Mouse (Mus musculus) bone marrow, adult 2 months (tissue): ENCODE results near the gene Wnt5a. TPM values are rescaled to one million over a fixed set of nuclear protein-coding genes. Genes with fewer than 3 reads are reported as not detected.

Source experiments
- H3K27ac ChIP-seq: fragments of 200-500 bp; 2 replicates; pipeline ENCODE4 v1.5.1; 2012; ENCODE audit warnings: low read depth, mild to moderate bottlenecking, control low read depth, inconsistent platforms, low read length; ENCODE audit not compliant: control insufficient read depth, poor library complexity, insufficient read depth
- H3K4me1 ChIP-seq: fragments of 200-500 bp; 2 replicates; pipeline ENCODE4 v1.6.1; 2011; ENCODE audit warnings: low read length; ENCODE audit not compliant: control insufficient read depth, insufficient read depth
- H3K4me3 ChIP-seq: fragments of 200-500 bp; replicated peaks from 2 replicates; pipeline ENCODE3; 2011; ENCODE audit warnings: mild to moderate bottlenecking, low read depth, low read length, control low read depth; ENCODE audit not compliant: control insufficient read depth
- CTCF ChIP-seq: fragments of 200-500 bp; IDR thresholded peaks from 2 replicates; pipeline ENCODE4 v1.5.1; 2011; ENCODE audit warnings: low read length, control low read depth; ENCODE audit not compliant: control insufficient read depth, insufficient read depth
- POLR2A ChIP-seq: fragments of 200-500 bp; IDR thresholded peaks from 2 replicates; pipeline ENCODE4 v1.6.1; 2011; ENCODE audit warnings: low read depth, mild to moderate bottlenecking, control low read depth, low read length, borderline replicate concordance; ENCODE audit not compliant: control insufficient read depth
- WGBS: fragments of 180-500 bp; shearing (Covaris S2); methylation state at CpG from one replicate; pipeline ENCODE4 v1.1.7; 2018; 5-methylcytosine and 5-hydroxymethylcytosine counted together
- polyA plus RNA-seq: library from polyadenylated mRNA; stranded (reverse); fragments of >200 nt; gene quantifications from 2 replicates; pipeline ENCODE4 v1.2.4, GENCODE M21; 2011; ENCODE audit warnings: low replicate concordance; ENCODE audit not compliant: missing spikeins, insufficient read depth, insufficient read length

Gene Wnt5a
- polyA plus RNA-seq, 1 experiment = 0.82 TPM

GRCm38 (mm10) chr14:28476746-28477145, 27.8 kb upstream of the Wnt5a start:
- Histone ChIP-seq H3K27ac (no peak overlapping the region), H3K4me1 (no peaks in the 10 kb centered on the region), H3K4me3 (no peak overlapping the region)
- TF ChIP-seq CTCF = no peak
- no peak for TF ChIP-seq POLR2A
- 77% methylated on average over 3 of the region's 3 CpGs for WGBS

DNA sequence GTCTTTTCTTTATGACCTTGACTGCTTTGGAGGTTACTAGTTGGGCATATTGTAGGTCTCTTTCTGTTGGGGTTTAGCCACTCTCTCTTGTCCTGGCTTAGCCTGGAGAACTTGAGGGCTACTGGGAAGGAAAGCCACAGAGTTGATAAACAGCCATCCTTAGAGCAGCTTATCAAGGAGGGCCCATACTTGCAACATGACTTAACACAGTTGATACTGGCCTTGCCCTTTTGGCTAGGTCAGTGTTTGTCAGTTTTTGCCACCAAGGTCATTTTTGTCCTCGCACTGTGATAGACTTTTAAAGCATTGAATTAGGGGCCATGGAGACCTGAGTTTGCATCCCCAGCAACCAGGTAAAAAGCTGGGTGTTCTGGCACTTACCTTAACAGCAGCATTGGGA, 23.7 kb upstream of the Wnt5a start:
- WGBS = 61% methylated on average over 1 of the region's 1 CpGs
- no peaks in the 10 kb centered on the region for H3K4me1 ChIP-seq
- TF ChIP-seq POLR2A (no peak), CTCF (no peak)
- no peak overlapping the region for H3K27ac ChIP-seq
- H3K4me3 ChIP-seq = no peak overlapping the region

GRCm38 (mm10) chr14:28493806-28494205, 10.7 kb upstream of the Wnt5a start:
- 81% methylated on average over 4 of the region's 4 CpGs for WGBS
- no peak for TF ChIP-seq CTCF
- TF ChIP-seq POLR2A = no peak

GRCm38 (mm10) chr14:28494273-28494672, 10.3 kb upstream of the Wnt5a start:
- 80% methylated on average over 5 of the region's 5 CpGs for WGBS
- no peak for TF ChIP-seq CTCF
- TF ChIP-seq POLR2A = no peak
- Histone ChIP-seq H3K4me1 (no peaks in the 10 kb centered on the region), H3K4me3 (no peak overlapping the region), H3K27ac (no peak overlapping the region)

More at GRCm38 (mm10) chr14:28493806-28494205, 10.7 kb upstream of the Wnt5a start:
- H3K27ac ChIP-seq = no peak overlapping the region
- H3K4me1 ChIP-seq = no peaks in the 10 kb centered on the region
- no peak overlapping the region for H3K4me3 ChIP-seq

DNA sequence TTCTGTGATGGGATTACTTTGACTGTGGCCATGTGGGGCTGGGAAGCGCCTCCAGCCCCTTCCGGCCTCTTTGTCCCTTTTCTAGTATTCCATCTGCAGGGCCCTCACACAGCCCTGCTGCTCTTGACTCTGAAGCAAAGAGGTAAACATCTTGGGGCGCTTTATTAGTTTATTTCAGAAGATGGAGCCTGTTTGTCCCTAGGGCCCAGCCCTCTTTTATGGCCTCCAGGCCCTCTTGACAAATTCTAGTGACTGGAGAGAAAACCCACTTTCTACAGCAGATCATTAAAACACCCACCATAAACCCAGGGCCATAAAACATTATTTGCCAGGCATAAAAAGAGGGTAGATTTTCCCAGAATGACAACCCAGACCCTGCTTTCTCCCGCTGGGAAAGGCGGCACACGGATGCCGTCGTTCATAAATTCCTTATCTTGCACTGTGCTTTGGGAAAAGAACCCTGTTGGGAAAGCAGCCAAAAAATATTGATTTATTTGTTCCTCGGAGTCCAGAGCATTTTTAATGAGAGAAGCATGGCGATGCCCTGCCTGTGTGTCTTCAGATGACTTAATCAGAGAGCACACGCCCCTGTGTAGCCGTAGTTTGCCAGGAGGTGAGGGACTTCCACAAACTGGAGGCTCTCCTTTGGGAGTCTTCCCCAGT, 3.2 kb upstream of the Wnt5a start:
- no peak overlapping the region for H3K27ac ChIP-seq
- TF ChIP-seq CTCF (no peak), POLR2A (no peak)
- 65% methylated on average over 12 of the region's 12 CpGs for WGBS
- no peak overlapping the region for H3K4me3 ChIP-seq
- no peaks in the 10 kb centered on the region; the same call in 1 of the 2 replicates for H3K4me1 ChIP-seq

DNA sequence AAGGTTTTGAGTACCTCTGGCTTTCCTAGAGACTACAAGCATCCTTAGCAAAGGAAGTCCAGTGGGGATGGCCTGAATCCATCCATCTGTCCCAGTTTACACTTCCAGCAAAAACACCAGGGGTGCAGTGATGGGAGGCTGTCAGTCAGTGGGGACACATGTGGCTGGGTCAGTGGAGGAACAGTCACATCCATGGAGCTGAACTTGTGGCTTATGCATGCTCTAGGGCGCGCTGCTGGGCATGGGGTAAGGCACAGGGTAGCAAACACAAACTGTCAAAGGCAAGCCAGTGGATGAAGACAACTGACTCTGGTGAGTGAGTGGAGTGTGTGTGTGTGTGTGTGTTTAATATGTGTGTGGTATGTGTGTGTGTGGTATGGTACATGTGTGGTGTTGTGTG, 1.3 kb upstream of the Wnt5a start:
- no peaks in the 10 kb centered on the region; the same call in 1 of the 2 replicates for H3K4me1 ChIP-seq
- TF ChIP-seq POLR2A = no peak
- no peak for TF ChIP-seq CTCF
- no peak overlapping the region for H3K27ac ChIP-seq
- H3K4me3 ChIP-seq = no peak overlapping the region
- WGBS = 74% methylated on average over 2 of the region's 2 CpGs

DNA sequence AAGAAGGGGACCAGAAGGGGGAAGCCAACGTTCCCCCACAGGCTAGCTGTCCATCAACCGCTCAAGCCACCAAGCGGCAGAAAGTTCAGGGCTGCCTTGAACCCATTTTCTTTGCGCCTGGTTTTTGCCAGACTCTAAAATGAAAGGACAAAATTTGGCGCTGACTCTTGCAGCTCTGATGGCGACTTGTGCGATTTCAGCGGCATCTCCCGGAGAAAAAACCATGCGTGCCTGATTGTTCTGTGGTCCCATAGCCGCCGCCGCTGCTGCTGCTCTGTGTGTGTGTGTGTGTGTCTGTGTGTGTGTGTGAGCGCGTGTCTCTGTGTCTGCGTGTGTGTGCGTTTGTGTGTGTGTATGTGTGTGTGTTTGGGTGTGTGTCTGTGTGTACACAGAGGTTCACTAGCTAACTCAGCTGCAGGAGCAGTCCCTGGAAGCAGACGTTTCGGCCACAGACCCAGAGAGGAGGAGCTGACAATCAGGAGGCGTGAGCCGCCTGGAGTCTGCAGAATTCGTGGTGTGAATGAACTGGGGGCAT, 568 bp downstream of the Wnt5a start:
- Histone ChIP-seq H3K27ac (no peak overlapping the region), H3K4me1 (no peaks in the 10 kb centered on the region; the same call in 1 of the 2 replicates), H3K4me3 (peak overlapping the region; percentile 4)
- TF ChIP-seq POLR2A (no peak), CTCF (no peak)
- WGBS = 2% methylated on average over 22 of the region's 22 CpGs

GRCm38 (mm10) chr14:28505586-28506375, 1.2 kb downstream of the Wnt5a start:
- H3K4me3 ChIP-seq = no peak overlapping the region
- 1% methylated on average over 62 of the region's 62 CpGs for WGBS
- H3K27ac ChIP-seq = no peak overlapping the region
- TF ChIP-seq POLR2A (no peak), CTCF (no peak)
- H3K4me1 ChIP-seq = no peaks in the 10 kb centered on the region; the same call in 1 of the 2 replicates
